Mouse (Mus musculus) midbrain, embryonic 11.5 days (tissue): ENCODE measurements at regions not wholly inside any gene's neighbourhood (a gene's known extent, or its start where the extent isn't known, plus 50 kb on each side); places are given as distances from the start of the nearest gene placed in this dataset.

Experiments used
- ATAC-seq: fragments of 200-750 bp; cut with Nextera tagmentation; 2 replicates; pipeline ENCODE4 v1.8.0; 2017; ENCODE audit warnings: moderate TSS enrichment, moderate library complexity; ENCODE audit not compliant: low FRiP score
- DNase-seq: peaks from one replicate; pipeline ENCODE4 v3.0.0; 2015; ENCODE audit warnings: low spot score; ENCODE audit errors: missing footprints
- H3K27ac ChIP-seq: fragments of 300-500 bp; sonication (generic); 2 replicates; pipeline ENCODE4 v1.5.1; 2014; ENCODE audit warnings: low read depth, low read length
- H3K27me3 ChIP-seq: fragments of 300-500 bp; sonication (generic); 2 replicates; pipeline ENCODE4 v1.6.1; 2014; ENCODE audit warnings: mild to moderate bottlenecking, low read length, moderate library complexity, mixed read lengths; ENCODE audit not compliant: control insufficient read depth, insufficient read depth
- H3K36me3 ChIP-seq: fragments of 300-500 bp; sonication (generic); 2 replicates; pipeline ENCODE4 v1.6.1; 2014; ENCODE audit warnings: mild to moderate bottlenecking, low read length, moderate library complexity, mixed read lengths; ENCODE audit not compliant: control insufficient read depth, insufficient read depth
- H3K4me1 ChIP-seq: fragments of 300-500 bp; sonication (generic); 2 replicates; pipeline ENCODE4 v1.6.1; 2014; ENCODE audit warnings: low read length; ENCODE audit not compliant: control insufficient read depth, insufficient read depth
- H3K4me2 ChIP-seq: fragments of 300-500 bp; sonication (generic); 2 replicates; pipeline ENCODE4 v1.6.1; 2014; ENCODE audit warnings: mild to moderate bottlenecking, moderate library complexity
- H3K4me3 ChIP-seq: fragments of 300-500 bp; sonication (generic); 2 replicates; pipeline ENCODE4 v1.5.1; 2014; ENCODE audit warnings: low read depth, low read length
- H3K9ac ChIP-seq: fragments of 300-500 bp; sonication (generic); 2 replicates; pipeline ENCODE4 v1.6.1; 2014; ENCODE audit warnings: low read length
- H3K9me3 ChIP-seq: fragments of 300-500 bp; sonication (generic); 2 replicates; pipeline ENCODE4 v1.6.1; 2016; ENCODE audit warnings: low read length; ENCODE audit not compliant: control insufficient read depth
- WGBS: fragments of 180-500 bp; shearing (Covaris S2); extraction: QIAGEN DNeasy Blood & Tissue Kit; methylation state at CpG from one replicate; pipeline ENCODE4 v1.1.7; 2014; 5-methylcytosine and 5-hydroxymethylcytosine counted together

DNA sequence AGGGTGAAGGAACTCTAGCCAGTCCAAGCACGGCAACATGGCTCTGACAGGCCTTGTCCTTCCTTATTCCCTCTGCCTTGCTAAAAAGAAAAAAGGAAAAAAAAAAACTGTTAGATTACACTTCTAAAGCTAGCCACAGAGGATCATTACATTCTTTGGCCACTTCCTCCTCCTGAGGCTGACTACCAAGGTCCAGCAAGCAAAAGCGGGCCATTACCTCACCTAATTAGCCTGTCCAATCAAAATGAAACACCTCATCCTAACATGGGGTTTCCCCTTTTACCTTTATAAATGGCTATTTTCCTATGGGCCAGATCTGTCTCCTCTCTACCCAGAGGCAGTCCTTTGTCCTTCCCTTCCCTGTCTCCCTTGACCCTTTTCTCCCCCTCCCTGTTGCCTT, 102.2 kb downstream of the Pih1h3b start:
- ATAC-seq (no peak), DNase-seq (no peak)
- Histone ChIP-seq H3K4me1 (no peaks in the 10 kb centered on the region), H3K9me3 (no peaks in the 10 kb centered on the region), H3K9ac (no peak overlapping the region), H3K36me3 (no peaks in the 10 kb centered on the region), H3K27me3 (peaks cover 15% of the 10 kb centered on the region), H3K4me3 (no peak overlapping the region), H3K4me2 (no peak overlapping the region), H3K27ac (no peak overlapping the region)
- WGBS: 87% methylated on average over 2 of the region's 2 CpGs

DNA sequence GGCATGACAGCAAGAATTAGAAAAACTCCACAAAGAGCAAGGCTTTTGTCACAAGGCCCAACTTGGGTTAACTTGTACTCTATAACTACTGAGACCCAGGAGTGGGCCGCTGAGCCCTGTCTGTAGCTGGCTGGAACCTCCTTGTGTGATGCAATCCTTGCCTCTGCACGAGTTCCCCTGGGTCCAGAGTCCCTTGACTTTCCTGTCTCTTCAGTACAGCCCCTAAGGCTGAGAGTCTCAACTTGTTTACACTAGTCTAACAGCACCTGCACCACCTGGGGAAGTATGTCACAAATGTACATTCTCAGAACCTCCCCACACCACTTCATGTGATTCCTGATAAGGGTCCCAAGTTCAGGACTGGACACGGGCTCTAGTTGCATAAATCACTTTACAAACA, 103.3 kb downstream of the Pih1h3b start:
- Histone ChIP-seq H3K4me3 (no peak overlapping the region), H3K4me1 (no peaks in the 10 kb centered on the region), H3K36me3 (no peaks in the 10 kb centered on the region), H3K27ac (no peak overlapping the region), H3K9ac (no peak overlapping the region), H3K9me3 (no peaks in the 10 kb centered on the region), H3K4me2 (no peak overlapping the region), H3K27me3 (peaks cover 14% of the 10 kb centered on the region)
- DNase-seq (no peak), ATAC-seq (no peak)
- 73% methylated on average over 3 of the region's 3 CpGs for WGBS

GRCm38 (mm10) chrX:140179850-140180249, 117.2 kb downstream of the Pih1h3b start:
- WGBS: 75% methylated on average over 4 of the region's 4 CpGs
- Histone ChIP-seq H3K27me3 (no peaks in the 10 kb centered on the region; the same call in 1 of the 2 replicates), H3K9ac (no peak overlapping the region), H3K4me2 (no peak overlapping the region), H3K4me1 (no peaks in the 10 kb centered on the region), H3K27ac (no peak overlapping the region), H3K36me3 (no peaks in the 10 kb centered on the region), H3K4me3 (no peak overlapping the region), H3K9me3 (no peaks in the 10 kb centered on the region)
- DNase-seq (no peak), ATAC-seq (no peak)

DNA sequence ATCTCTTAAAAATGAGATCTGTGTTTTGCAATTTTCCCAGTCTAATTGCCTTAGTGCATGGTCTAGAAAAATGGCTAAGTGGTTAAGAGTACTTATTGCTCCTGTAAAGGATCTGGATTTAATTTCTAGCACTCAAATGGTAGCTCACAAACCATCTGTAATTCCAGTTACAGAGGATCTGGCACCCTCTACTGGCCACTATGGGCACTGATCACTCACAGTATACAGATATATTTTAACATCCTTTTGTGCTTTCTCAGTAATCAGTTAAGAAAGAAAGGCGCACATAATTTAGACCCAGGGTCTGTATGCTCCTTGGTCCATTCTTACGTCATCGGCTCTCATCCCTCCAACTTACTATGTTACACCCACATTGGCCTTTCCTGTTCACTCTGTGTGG, 120.3 kb downstream of the Pih1h3b start:
- Histone ChIP-seq H3K4me2 (no peak overlapping the region), H3K4me1 (no peaks in the 10 kb centered on the region), H3K27me3 (no peaks in the 10 kb centered on the region; the same call in 1 of the 2 replicates), H3K4me3 (no peak overlapping the region), H3K36me3 (no peaks in the 10 kb centered on the region), H3K9ac (no peak overlapping the region), H3K27ac (no peak overlapping the region), H3K9me3 (no peaks in the 10 kb centered on the region)
- DNase-seq (no peak), ATAC-seq (no peak)
- 91% methylated on average over 3 of the region's 3 CpGs for WGBS

DNA sequence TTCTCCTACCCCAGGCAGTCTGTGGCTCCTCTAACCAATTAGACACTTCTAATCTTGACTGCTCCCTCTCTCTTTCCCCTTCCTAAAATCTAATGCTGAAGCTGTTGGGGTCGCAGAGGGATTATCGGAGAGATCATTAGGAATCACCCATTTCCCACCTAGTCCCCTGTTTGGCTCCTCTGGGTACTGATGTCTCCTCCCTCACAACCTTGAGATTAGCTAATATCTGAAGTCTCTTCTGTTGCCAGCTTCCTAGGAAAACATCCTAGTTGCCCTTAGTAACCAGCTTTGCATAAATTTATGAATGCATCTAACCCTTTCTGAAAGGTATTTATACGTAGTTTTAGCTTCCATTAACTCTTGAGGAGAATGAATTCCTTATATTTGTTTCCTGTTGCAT, 138.4 kb upstream of the Frmpd3 start:
- no peak for DNase-seq
- H3K4me1 ChIP-seq: no peaks in the 10 kb centered on the region
- WGBS: 76% methylated on average over 3 of the region's 3 CpGs
- H3K9ac ChIP-seq: no peak overlapping the region
- no peak overlapping the region for H3K4me3 ChIP-seq
- no peak overlapping the region for H3K27ac ChIP-seq
- no peaks in the 10 kb centered on the region for H3K9me3 ChIP-seq
- peaks cover 17% of the 10 kb centered on the region for H3K27me3 ChIP-seq
- H3K4me2 ChIP-seq: no peak overlapping the region
- no peak for ATAC-seq
- H3K36me3 ChIP-seq: no peaks in the 10 kb centered on the region

DNA sequence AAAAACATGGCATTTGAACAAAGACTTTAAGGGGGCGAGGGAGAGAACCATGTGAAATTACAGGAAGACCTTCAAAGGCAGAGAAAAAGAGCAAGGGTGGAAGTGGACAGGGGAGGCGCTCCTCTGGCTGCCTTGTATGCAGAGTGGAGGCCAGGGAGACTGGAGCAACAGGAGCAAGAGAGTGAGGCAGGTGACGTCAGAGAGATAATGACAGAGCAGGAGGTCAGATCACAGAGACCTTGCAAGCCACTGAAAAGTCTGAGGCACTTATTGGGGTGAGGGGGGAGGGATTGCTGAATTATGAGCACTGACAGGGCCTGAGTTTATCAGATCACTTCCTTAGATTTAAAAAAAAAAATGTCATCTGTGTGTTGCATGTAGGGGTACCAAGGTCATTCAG, 133.3 kb upstream of the Frmpd3 start:
- peaks cover 16% of the 10 kb centered on the region for H3K27me3 ChIP-seq
- H3K4me1 ChIP-seq: no peaks in the 10 kb centered on the region
- no peak overlapping the region for H3K27ac ChIP-seq
- ATAC-seq: no peak
- DNase-seq: no peak
- no peaks in the 10 kb centered on the region for H3K9me3 ChIP-seq
- H3K4me3 ChIP-seq: no peak overlapping the region
- no peaks in the 10 kb centered on the region for H3K36me3 ChIP-seq
- no peak overlapping the region for H3K4me2 ChIP-seq
- WGBS: 46% methylated on average over 3 of the region's 3 CpGs
- H3K9ac ChIP-seq: no peak overlapping the region

- Histone ChIP-seq H3K4me2 (no peak overlapping the region), H3K4me3 (no peak overlapping the region), H3K36me3 (no peaks in the 10 kb centered on the region), H3K27ac (no peak overlapping the region), H3K27me3 (peaks cover 9% of the 10 kb centered on the region), H3K4me1 (no peaks in the 10 kb centered on the region), H3K9me3 (no peaks in the 10 kb centered on the region), H3K9ac (no peak overlapping the region)
- no peak for ATAC-seq
- no peak for DNase-seq
- WGBS: 48% methylated on average over 3 of the region's 3 CpGs
These were observed 129.3 kb upstream of the Frmpd3 start for GRCm38 (mm10) chrX:140212644-140213361.

- DNase-seq (no peak), ATAC-seq (no peak)
- no peak overlapping the region for H3K4me3 ChIP-seq
- no peaks in the 10 kb centered on the region for H3K9me3 ChIP-seq
- peaks cover 7% of the 10 kb centered on the region for H3K27me3 ChIP-seq
- no peaks in the 10 kb centered on the region for H3K4me1 ChIP-seq
- no peaks in the 10 kb centered on the region for H3K36me3 ChIP-seq
- no peak overlapping the region for H3K9ac ChIP-seq
- H3K4me2 ChIP-seq: no peak overlapping the region
- WGBS: 66% methylated on average over 4 of the region's 4 CpGs
- no peak overlapping the region for H3K27ac ChIP-seq
These were observed 127.7 kb upstream of the Frmpd3 start for GRCm38 (mm10) chrX:140214198-140214849.

- DNase-seq (no peak), ATAC-seq (no peak)
- Histone ChIP-seq H3K27me3 (peaks cover 11% of the 10 kb centered on the region), H3K4me3 (no peak overlapping the region), H3K4me1 (no peaks in the 10 kb centered on the region), H3K9me3 (no peaks in the 10 kb centered on the region), H3K4me2 (no peak overlapping the region), H3K9ac (no peak overlapping the region), H3K36me3 (no peaks in the 10 kb centered on the region), H3K27ac (no peak overlapping the region)
- 83% methylated on average over 4 of the region's 4 CpGs for WGBS
These were observed 86.3 kb upstream of the Frmpd3 start for GRCm38 (mm10) chrX:140255790-140256189.
